Mouse (Mus musculus) subcutaneous adipose tissue, adult 2 months (tissue): ENCODE data around the gene Ramp3. TPM values are rescaled to one million over a fixed set of nuclear protein-coding genes. Genes with fewer than 3 reads are reported as not detected.

Source experiments
- polyA plus RNA-seq: library from polyadenylated mRNA; depleted of rRNA; stranded (reverse); fragments of >200 nt; gene quantifications from 2 replicates; pipeline ENCODE4 v1.2.3, GENCODE M21; 2012; ENCODE audit warnings: low replicate concordance; rRNA removed

The Ramp3 gene
- polyA plus RNA-seq: 1.3 and 365 TPM in 2 replicates

DNA sequence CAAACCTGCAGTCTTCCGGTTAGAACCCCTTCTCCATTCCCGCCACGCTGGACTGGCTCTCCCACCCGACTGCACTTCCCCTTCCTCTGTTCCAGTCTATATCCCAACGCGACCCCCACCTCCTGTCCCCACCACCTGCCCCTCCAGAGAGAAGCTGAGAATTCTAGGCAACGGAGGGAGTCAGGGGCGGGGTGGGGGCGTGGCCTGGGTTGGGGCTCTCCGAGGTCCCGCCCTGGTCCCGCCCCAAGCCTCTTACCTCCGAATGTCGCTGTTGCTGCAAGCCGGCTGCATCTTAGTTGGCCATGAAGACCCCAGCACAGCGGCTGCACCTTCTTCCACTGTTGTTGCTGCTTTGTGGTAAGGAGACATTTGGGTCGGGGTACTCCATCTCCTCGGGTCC is at the start of gene Ramp3:
TSS of gene Ramp3 (plus strand) at position 251 of the 400 bp plus-strand sequence.

DNA sequence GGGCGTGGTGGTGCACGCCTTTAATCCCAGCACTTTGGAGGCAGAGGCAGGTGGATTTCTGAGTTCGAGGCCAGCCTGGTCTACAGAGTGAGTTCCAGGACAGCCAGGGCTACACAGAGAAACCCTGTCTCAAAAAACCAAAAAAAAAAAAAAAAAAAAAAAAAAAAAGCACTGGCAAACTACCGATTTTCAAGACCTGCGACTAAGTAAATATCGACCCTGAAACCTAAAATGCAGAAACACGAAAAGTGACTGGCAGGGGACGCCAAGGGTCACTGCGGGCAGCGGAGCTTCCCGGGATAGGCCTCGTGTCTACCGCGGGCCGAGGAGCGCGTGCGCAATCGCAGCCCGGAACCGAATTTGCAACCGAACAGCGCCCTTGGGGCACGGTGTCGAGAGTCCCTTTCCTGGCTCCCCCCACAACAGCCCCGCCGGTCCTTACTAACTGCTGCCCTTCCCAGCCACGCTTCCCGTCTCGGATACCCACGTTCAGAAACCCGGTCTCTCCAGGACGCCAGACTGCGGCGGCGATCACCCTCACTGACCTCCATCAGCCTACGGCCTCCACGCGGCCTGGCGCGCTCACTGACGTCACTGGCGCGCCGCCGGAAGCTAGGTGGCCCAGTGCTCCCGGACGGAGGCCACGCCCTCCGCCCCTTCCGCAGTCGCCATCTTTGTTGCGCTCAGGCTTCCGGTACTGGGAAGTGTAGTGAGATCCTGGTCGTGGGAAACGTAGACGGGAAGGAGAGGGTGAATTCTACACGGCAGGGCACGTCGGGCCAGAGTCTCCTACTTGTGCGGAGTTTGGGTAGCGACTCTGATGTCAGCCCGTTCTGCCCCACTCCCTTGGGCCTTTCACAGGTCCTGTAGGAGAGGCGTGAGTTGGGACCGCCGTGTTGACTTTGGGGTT is 32.6 kb upstream of the Ramp3 start, which contains the start of gene Tbrg4:
TSS of gene Tbrg4 (minus strand) at position 590 of the 910 bp plus-strand sequence.

DNA sequence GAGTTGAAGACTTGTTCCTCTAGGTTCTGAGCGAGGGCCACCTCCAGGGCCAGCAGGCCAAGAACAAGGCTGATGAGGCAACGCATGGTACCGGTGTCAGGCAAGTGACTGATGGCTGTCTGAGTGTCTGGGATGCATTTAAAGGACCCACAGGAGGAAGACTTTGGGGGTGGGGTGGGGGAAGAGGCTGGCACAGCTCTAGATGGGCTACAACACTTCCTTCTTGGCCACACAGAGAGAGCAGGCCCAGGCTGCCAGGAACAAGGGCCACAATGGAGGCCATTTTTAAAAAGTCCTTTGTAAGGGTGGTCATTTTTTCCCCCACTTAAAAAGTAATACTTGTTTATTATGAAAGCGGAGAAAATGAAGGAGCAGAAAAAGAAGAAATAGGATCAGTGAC is 19.8 kb upstream of the Ramp3 start, which contains the start of gene Wap:
TSS of gene Wap (minus strand) at position 101 of the 400 bp plus-strand sequence.

Other genes starting within 250 kb of the Ramp3 start
- gene Ppia, start 243.1 kb upstream of the Ramp3 start, polyA plus RNA-seq: 983 and 1,438 TPM in 2 replicates
- gene H2afv, start 214.1 kb upstream of the Ramp3 start, polyA plus RNA-seq: 37.4 and 90.6 TPM in 2 replicates
- 6.3 and 11.4 TPM in 2 replicates for gene Purb, start 182.6 kb upstream of the Ramp3 start, polyA plus RNA-seq
- gene Myo1g, start 137.6 kb upstream of the Ramp3 start, polyA plus RNA-seq: 18.7 and 21.1 TPM in 2 replicates
- gene Ccm2, start 111.6 kb upstream of the Ramp3 start, polyA plus RNA-seq: 131 and 134 TPM in 2 replicates
- gene Nacad, start 52.5 kb upstream of the Ramp3 start, polyA plus RNA-seq: 1.4 and 12.8 TPM in 2 replicates
- 70.6 and 107 TPM in 2 replicates for gene Tbrg4, start 32.5 kb upstream of the Ramp3 start, polyA plus RNA-seq
- not detected in 2 replicates for gene Wap, start 19.9 kb upstream of the Ramp3 start, polyA plus RNA-seq
- gene Gm11983, start 179.1 kb downstream of the Ramp3 start, polyA plus RNA-seq: not detected in 2 replicates